11 mouse cellular contexts compared by ENCODE assay signal in genomic region chr17:47112556-47113225, GRCm38 (mm10).
A peak's percentile ranks its signal among the peaks of the same experiment; 100 is the strongest.
DNase-seq lines count a peak whose midpoint lies in the region; ATAC-seq lines count a peak whose summit lies in the region.
"Had no signal": no experiment of that assay in that cellular context is flagged by ENCODE, and none has a peak within 500 bp of the region (broad histone marks: within the 10 kb centered on the region; RNA-seq: fewer than 3 reads in every experiment).

No protein-coding gene starts in this region.

- no peak overlapping the region for H3K27ac ChIP-seq in hindbrain, embryonic 13.5 days
- H3K27ac ChIP-seq: forebrain, embryonic 13.5 days; kidney, embryonic 15.5 days; limb, embryonic 13.5 days had no signal

- no peaks in the 10 kb centered on the region for H3K4me1 ChIP-seq in hindbrain, embryonic 13.5 days (replicated peaks)
- H3K4me1 ChIP-seq: forebrain, embryonic 13.5 days; limb, embryonic 13.5 days had no signal

- H3K9me3 ChIP-seq in hindbrain, embryonic 13.5 days: no peaks in the 10 kb centered on the region
- H3K9me3 ChIP-seq: forebrain, embryonic 13.5 days; kidney, embryonic 15.5 days; limb, embryonic 13.5 days had no signal

- no peaks in the 10 kb centered on the region for H3K36me3 ChIP-seq in hindbrain, embryonic 13.5 days
- H3K36me3 ChIP-seq: kidney, embryonic 15.5 days; limb, embryonic 13.5 days had no signal

- H3K27me3 ChIP-seq in hindbrain, embryonic 13.5 days: no peaks in the 10 kb centered on the region
- H3K27me3 ChIP-seq: forebrain, embryonic 13.5 days; kidney, embryonic 15.5 days; limb, embryonic 13.5 days had no signal

- no peak for ATAC-seq in hindbrain, embryonic 13.5 days (ENCODE audit: low FRiP score)
- ATAC-seq: forebrain, embryonic 13.5 days had no signal

- H3K4me3 ChIP-seq in hindbrain, embryonic 13.5 days: no peak overlapping the region
- H3K4me3 ChIP-seq: forebrain, embryonic 13.5 days; kidney, embryonic 15.5 days; limb, embryonic 13.5 days had no signal

- H3K9ac ChIP-seq in hindbrain, embryonic 13.5 days: no peak overlapping the region
- H3K9ac ChIP-seq: forebrain, embryonic 13.5 days; kidney, embryonic 15.5 days; limb, embryonic 13.5 days had no signal

- 92% methylated on average over 16 of the region's 16 CpGs for WGBS in hindbrain, embryonic 13.5 days

- H3K4me2 ChIP-seq in hindbrain, embryonic 13.5 days: no peak overlapping the region
- H3K4me2 ChIP-seq: forebrain, embryonic 13.5 days; kidney, embryonic 15.5 days; limb, embryonic 13.5 days had no signal

- DNase-seq in gastrocnemius, postnatal 25 days: peak; percentile 28
- no peak for DNase-seq in gastrocnemius, adult 8-10 months (ENCODE audit: low spot score in 2 of 2)
- peak; percentile 49 for DNase-seq in urinary bladder, postnatal 14 days (ENCODE audit: low spot score)
- DNase-seq in urinary bladder, postnatal 10 days (ENCODE audit: low spot score): no peak
- peak; percentile 49 for DNase-seq in induced T-regulatory cell, adult 2 months (ENCODE audit: low read depth)
- no peak for DNase-seq in spleen, adult 18-20 months
- no peak for DNase-seq in cerebellum, adult 8-10 months

Comparison
In these comparisons a context has a peak if more than half of its experiments do, and no peak if none do; other contexts are left out.
1. DNase-seq: peak in gastrocnemius, postnatal 25 days (single experiment), urinary bladder, postnatal 14 days (single experiment) and induced T-regulatory cell, adult 2 months (single experiment); none in gastrocnemius, adult 8-10 months (0 of 2), urinary bladder, postnatal 10 days (single experiment), spleen, adult 18-20 months (0 of 2) and cerebellum, adult 8-10 months (single experiment).